9 mouse cellular contexts compared by ENCODE assay signal in genomic region chr2:178507379-178508014, GRCm38 (mm10).
DNase-seq lines count a peak whose midpoint lies in the region; ATAC-seq and TF ChIP-seq lines count a peak whose summit lies in the region.
"Had no signal": no experiment of that assay in that cellular context is flagged by ENCODE, and none has a peak within 500 bp of the region (broad histone marks: within the 10 kb centered on the region; RNA-seq: fewer than 3 reads in every experiment).

No protein-coding gene starts in this region.

- no peak overlapping the region for H3K4me2 ChIP-seq in midbrain, postnatal 0 days (ENCODE audit: low read depth, low read length, poor library complexity, severe bottlenecking)

- no peaks in the 10 kb centered on the region for H3K27me3 ChIP-seq in heart, adult 2 months (ENCODE audit: control insufficient read depth, insufficient read depth, low read length)
- no peaks in the 10 kb centered on the region for H3K27me3 ChIP-seq in heart, embryonic 10.5 days (ENCODE audit: insufficient read depth, poor library complexity, severe bottlenecking)
- H3K27me3 ChIP-seq in limb, embryonic 10.5 days (ENCODE audit: low read depth, poor library complexity, severe bottlenecking) = no peaks in the 10 kb centered on the region
- no peaks in the 10 kb centered on the region for H3K27me3 ChIP-seq in midbrain, postnatal 0 days (ENCODE audit: insufficient read depth, low read length)
- H3K27me3 ChIP-seq: megakaryocyte, embryonic 14.5 days had no signal

- DNase-seq in heart, adult 2 months = peak; percentile 56 to 83
- no peak for DNase-seq in heart, embryonic 10.5 days (ENCODE audit: low spot score)
- peak; percentile 70 for DNase-seq in cerebellum, adult 9-10 months
- peak; percentile 82 to 87 for DNase-seq in frontal cortex, postnatal 36 days (ENCODE audit: low spot score in 2 of 2)
- DNase-seq in kidney, adult 8-10 months = peak; percentile 27 to 66
- DNase-seq in limb, embryonic 10.5 days (ENCODE audit: low spot score) = peak; percentile 84
- peak; percentile 85 for DNase-seq in midbrain, postnatal 0 days (ENCODE audit: low spot score)
- DNase-seq in spleen, postnatal 14 days (ENCODE audit: low spot score in 2 of 2) = peak; percentile 50 to 67

- no peaks in the 10 kb centered on the region; the same call in 1 of the 2 replicates for H3K4me1 ChIP-seq in heart, adult 2 months (ENCODE audit: control insufficient read depth, insufficient read depth, low read length)
- H3K4me1 ChIP-seq in heart, embryonic 10.5 days = peaks cover 26% of the 10 kb centered on the region
- peaks cover 32% of the 10 kb centered on the region for H3K4me1 ChIP-seq in limb, embryonic 10.5 days
- no peaks in the 10 kb centered on the region for H3K4me1 ChIP-seq in midbrain, postnatal 0 days (ENCODE audit: insufficient read depth, low read length)

- no peaks in the 10 kb centered on the region for H3K9me3 ChIP-seq in heart, embryonic 10.5 days
- no peaks in the 10 kb centered on the region for H3K9me3 ChIP-seq in limb, embryonic 10.5 days (replicated peaks)
- H3K9me3 ChIP-seq in midbrain, postnatal 0 days (ENCODE audit: low read length) = no peaks in the 10 kb centered on the region
- H3K9me3 ChIP-seq: megakaryocyte, embryonic 14.5 days had no signal

- TF ChIP-seq CTCF in heart, adult 2 months (IDR thresholded peaks at IDR 0.05) = no peak; the same call in 1 of the 2 replicates
- peak; percentile 99 for TF ChIP-seq CTCF in midbrain, postnatal 0 days (IDR thresholded peaks at IDR 0.05)

- peak; percentile 59 for ATAC-seq in midbrain, postnatal 0 days (ENCODE audit: low FRiP score)

- no peaks in the 10 kb centered on the region for H3K79me2 ChIP-seq in heart, adult 2 months (replicated peaks; ENCODE audit: control insufficient read depth, insufficient read depth, low read length)

- no peak overlapping the region for H3K4me3 ChIP-seq in heart, adult 2 months
- H3K4me3 ChIP-seq in heart, embryonic 10.5 days = no peak overlapping the region
- no peak overlapping the region for H3K4me3 ChIP-seq in limb, embryonic 10.5 days
- no peak overlapping the region for H3K4me3 ChIP-seq in midbrain, postnatal 0 days (ENCODE audit: low read depth, low read length)
- H3K4me3 ChIP-seq: megakaryocyte, embryonic 14.5 days had no signal

- TF ChIP-seq POLR2A in heart, adult 2 months (IDR thresholded peaks at IDR 0.05; ENCODE audit: insufficient read depth, low read depth, low read length) = no peak

- 42% methylated on average over 6 of the region's 6 CpGs for whole genome bisulfite sequencing in heart, adult 2 months
- 40% methylated on average over 6 of the region's 6 CpGs for WGBS in heart, embryonic 10.5 days
- 51% methylated on average over 6 of the region's 6 CpGs for WGBS in limb, embryonic 10.5 days
- WGBS in midbrain, postnatal 0 days = 37% methylated on average over 6 of the region's 6 CpGs

- no peaks in the 10 kb centered on the region for H3K36me3 ChIP-seq in heart, adult 2 months (ENCODE audit: control insufficient read depth, insufficient read depth, low read length)
- no peaks in the 10 kb centered on the region for H3K36me3 ChIP-seq in heart, embryonic 10.5 days
- H3K36me3 ChIP-seq in limb, embryonic 10.5 days = no peaks in the 10 kb centered on the region
- H3K36me3 ChIP-seq in midbrain, postnatal 0 days (ENCODE audit: insufficient read depth, low read length) = no peaks in the 10 kb centered on the region

- H3K27ac ChIP-seq in heart, adult 2 months = no peak overlapping the region
- H3K27ac ChIP-seq in heart, embryonic 10.5 days = no peak overlapping the region
- H3K27ac ChIP-seq in limb, embryonic 10.5 days = no peak overlapping the region
- no peak overlapping the region for H3K27ac ChIP-seq in midbrain, postnatal 0 days (ENCODE audit: low read depth, low read length)

- H3K9ac ChIP-seq in heart, adult 2 months (ENCODE audit: low read depth, low read length) = no peak overlapping the region
- H3K9ac ChIP-seq in midbrain, postnatal 0 days (replicated peaks; ENCODE audit: low read length, poor library complexity, severe bottlenecking) = no peak overlapping the region

- intact Hi-C loops in heart, adult 2 months (cut with DNase I) = loop anchor here (2.0 to 5.0 kb wide), 3 partner anchors 81 to 1370 kb away; no protein-coding TSS in a partner anchor

- peak; percentile 59; the same call in 1 of the 2 replicates for TF ChIP-seq EP300 in heart, adult 2 months (IDR thresholded peaks at IDR 0.05; ENCODE audit: insufficient read depth, low read depth, low read length)
